Mouse (Mus musculus) embryonic facial prominence, embryonic 10.5 days (tissue): ENCODE data around the gene Rbfox1. TPM values are rescaled to one million over a fixed set of nuclear protein-coding genes. Genes with fewer than 3 reads are reported as not detected.
A peak's percentile ranks its signal among the peaks of the same experiment; 100 is the strongest.

Experiments
- DNase-seq: peaks from one replicate; pipeline ENCODE4 v3.0.0-alpha.2; 2017; ENCODE audit warnings: low spot score
- H3K27ac ChIP-seq: fragments of 300-500 bp; sonication (generic); replicated peaks from 2 replicates; pipeline ENCODE4 v1.5.1; 2016; ENCODE audit warnings: mild to moderate bottlenecking
- H3K27me3 ChIP-seq: fragments of 300-500 bp; sonication (generic); replicated peaks from 2 replicates; pipeline ENCODE4 v1.6.1; 2016; ENCODE audit warnings: low read depth, mild to moderate bottlenecking; ENCODE audit not compliant: poor library complexity, severe bottlenecking
- H3K36me3 ChIP-seq: fragments of 300-500 bp; sonication (generic); replicated peaks from 2 replicates; pipeline ENCODE4 v1.6.1; 2016; ENCODE audit warnings: mild to moderate bottlenecking, moderate library complexity
- H3K4me1 ChIP-seq: fragments of 300-500 bp; sonication (generic); 2 replicates; pipeline ENCODE4 v1.6.1; 2016
- H3K4me3 ChIP-seq: fragments of 300-500 bp; sonication (generic); 2 replicates; pipeline ENCODE4 v1.5.1; 2016; ENCODE audit warnings: mild to moderate bottlenecking, moderate library complexity
- H3K9me3 ChIP-seq: fragments of 300-500 bp; sonication (generic); 2 replicates; pipeline ENCODE4 v1.6.1; 2016; ENCODE audit warnings: mild to moderate bottlenecking
- WGBS: fragments of 180-500 bp; shearing (Covaris S2); methylation state at CpG from one replicate; pipeline ENCODE4 v1.1.7; 2016; 5-methylcytosine and 5-hydroxymethylcytosine counted together
- polyA plus RNA-seq: library from polyadenylated mRNA; unstranded; fragments of >200 nt; fragmentation: Nextera tagmentation; extraction: Ambion mirVana; gene quantifications from 2 replicates; pipeline ENCODE4 v1.2.1, GENCODE M21; 2016

Rbfox1 gene
- polyA plus RNA-seq, 1 experiment from 2014 or later, result 2.3 TPM

- H3K36me3 ChIP-seq, result no peaks in the 10 kb centered on the region
- no peak for DNase-seq
- no peaks in the 10 kb centered on the region for H3K27me3 ChIP-seq
- 94% methylated on average over 2 of the region's 2 CpGs for WGBS
- H3K9me3 ChIP-seq, result no peaks in the 10 kb centered on the region
- no peak overlapping the region for H3K27ac ChIP-seq
- no peaks in the 10 kb centered on the region for H3K4me1 ChIP-seq
- no peak overlapping the region for H3K4me3 ChIP-seq
Observed at GRCm38 (mm10) chr16:6861656-6862055, 976.5 kb downstream of the Rbfox1 start.

GRCm38 (mm10) chr16:6882683-6883430 lies 997.7 kb downstream of the Rbfox1 start:
- Histone ChIP-seq H3K27me3 (no peaks in the 10 kb centered on the region), H3K4me3 (no peak overlapping the region), H3K9me3 (no peaks in the 10 kb centered on the region), H3K36me3 (no peaks in the 10 kb centered on the region), H3K4me1 (peaks cover 21% of the 10 kb centered on the region), H3K27ac (no peak overlapping the region; the same call in 1 of the 2 replicates)
- WGBS, result 43% methylated on average over 12 of the region's 12 CpGs
- DNase-seq, result peak; percentile 16

- Histone ChIP-seq H3K9me3 (no peaks in the 10 kb centered on the region), H3K27me3 (no peaks in the 10 kb centered on the region), H3K4me1 (peaks cover 21% of the 10 kb centered on the region), H3K27ac (no peak overlapping the region), H3K36me3 (no peaks in the 10 kb centered on the region), H3K4me3 (no peak overlapping the region)
- no peak for DNase-seq
- WGBS, result 68% methylated on average over 1 of the region's 1 CpGs
Observed at GRCm38 (mm10) chr16:6883798-6884197, 998.6 kb downstream of the Rbfox1 start.

- WGBS, result 69% methylated on average over 3 of the region's 3 CpGs
- no peaks in the 10 kb centered on the region for H3K27me3 ChIP-seq
- H3K36me3 ChIP-seq, result no peaks in the 10 kb centered on the region
- H3K4me1 ChIP-seq, result peaks cover 25% of the 10 kb centered on the region
- DNase-seq, result no peak
- no peak overlapping the region for H3K4me3 ChIP-seq
- H3K9me3 ChIP-seq, result no peaks in the 10 kb centered on the region
- H3K27ac ChIP-seq, result no peak overlapping the region
Observed at GRCm38 (mm10) chr16:6885617-6886016, 1000.5 kb downstream of the Rbfox1 start.

GRCm38 (mm10) chr16:6889221-6889620 lies 1004.1 kb downstream of the Rbfox1 start:
- Histone ChIP-seq H3K27me3 (no peaks in the 10 kb centered on the region), H3K36me3 (no peaks in the 10 kb centered on the region), H3K9me3 (no peaks in the 10 kb centered on the region), H3K27ac (no peak overlapping the region), H3K4me1 (peaks cover 15% of the 10 kb centered on the region), H3K4me3 (no peak overlapping the region)
- 58% methylated on average over 4 of the region's 4 CpGs for WGBS
- DNase-seq, result no peak

GRCm38 (mm10) chr16:6897734-6898133 lies 1012.6 kb downstream of the Rbfox1 start:
- DNase-seq, result peak; percentile 19
- 36% methylated on average over 6 of the region's 6 CpGs for WGBS

GRCm38 (mm10) chr16:6900006-6900405 lies 1014.9 kb downstream of the Rbfox1 start:
- DNase-seq, result no peak
- peaks cover 21% of the 10 kb centered on the region for H3K4me1 ChIP-seq
- H3K4me3 ChIP-seq, result no peak overlapping the region
- H3K27ac ChIP-seq, result no peak overlapping the region
- no peaks in the 10 kb centered on the region for H3K36me3 ChIP-seq
- no peaks in the 10 kb centered on the region for H3K27me3 ChIP-seq
- WGBS, result 75% methylated on average over 2 of the region's 2 CpGs
- H3K9me3 ChIP-seq, result no peaks in the 10 kb centered on the region

More at GRCm38 (mm10) chr16:6897734-6898133, 1012.6 kb downstream of the Rbfox1 start:
- no peaks in the 10 kb centered on the region for H3K9me3 ChIP-seq
- no peaks in the 10 kb centered on the region for H3K36me3 ChIP-seq
- no peak overlapping the region for H3K4me3 ChIP-seq
- no peak overlapping the region for H3K27ac ChIP-seq
- no peaks in the 10 kb centered on the region for H3K27me3 ChIP-seq
- peaks cover 21% of the 10 kb centered on the region for H3K4me1 ChIP-seq

- Histone ChIP-seq H3K36me3 (no peaks in the 10 kb centered on the region), H3K4me1 (no peaks in the 10 kb centered on the region), H3K4me3 (no peak overlapping the region), H3K27ac (no peak overlapping the region), H3K27me3 (no peaks in the 10 kb centered on the region), H3K9me3 (no peaks in the 10 kb centered on the region)
- 80% methylated on average over 4 of the region's 4 CpGs for WGBS
- DNase-seq, result no peak
Observed at GRCm38 (mm10) chr16:6904984-6905383, 1019.8 kb downstream of the Rbfox1 start.

- no peaks in the 10 kb centered on the region for H3K36me3 ChIP-seq
- H3K4me1 ChIP-seq, result no peaks in the 10 kb centered on the region
- H3K27ac ChIP-seq, result no peak overlapping the region
- 85% methylated on average over 2 of the region's 2 CpGs for WGBS
- no peaks in the 10 kb centered on the region for H3K27me3 ChIP-seq
- no peaks in the 10 kb centered on the region for H3K9me3 ChIP-seq
- no peak for DNase-seq
- no peak overlapping the region for H3K4me3 ChIP-seq
Observed at GRCm38 (mm10) chr16:6906001-6906400, 1020.8 kb downstream of the Rbfox1 start.

- Histone ChIP-seq H3K27ac (no peak overlapping the region), H3K27me3 (no peaks in the 10 kb centered on the region), H3K36me3 (no peaks in the 10 kb centered on the region), H3K4me1 (no peaks in the 10 kb centered on the region), H3K4me3 (no peak overlapping the region), H3K9me3 (no peaks in the 10 kb centered on the region)
- no peak for DNase-seq
- WGBS, result 79% methylated on average over 6 of the region's 6 CpGs
Observed at GRCm38 (mm10) chr16:6907550-6907949, 1022.4 kb downstream of the Rbfox1 start.

GRCm38 (mm10) chr16:6914531-6914930 lies 1029.4 kb downstream of the Rbfox1 start:
- Histone ChIP-seq H3K36me3 (no peaks in the 10 kb centered on the region), H3K27ac (no peak overlapping the region), H3K9me3 (no peaks in the 10 kb centered on the region), H3K4me1 (peaks cover 14% of the 10 kb centered on the region), H3K4me3 (no peak overlapping the region), H3K27me3 (no peaks in the 10 kb centered on the region)
- WGBS, result 81% methylated on average over 4 of the region's 4 CpGs
- DNase-seq, result no peak

- no peaks in the 10 kb centered on the region for H3K36me3 ChIP-seq
- H3K9me3 ChIP-seq, result no peaks in the 10 kb centered on the region
- peak; percentile 12 for DNase-seq
- H3K4me3 ChIP-seq, result no peak overlapping the region
- H3K27ac ChIP-seq, result no peak overlapping the region
- H3K4me1 ChIP-seq, result peaks cover 18% of the 10 kb centered on the region
- H3K27me3 ChIP-seq, result no peaks in the 10 kb centered on the region
- WGBS, result 35% methylated on average over 3 of the region's 3 CpGs
Observed at GRCm38 (mm10) chr16:6918641-6919040, 1033.5 kb downstream of the Rbfox1 start.

- no peaks in the 10 kb centered on the region for H3K27me3 ChIP-seq
- WGBS, result 34% methylated on average over 5 of the region's 5 CpGs
- H3K36me3 ChIP-seq, result no peaks in the 10 kb centered on the region
- no peak overlapping the region for H3K4me3 ChIP-seq
- H3K4me1 ChIP-seq, result peaks cover 18% of the 10 kb centered on the region
- H3K27ac ChIP-seq, result no peak overlapping the region
- H3K9me3 ChIP-seq, result no peaks in the 10 kb centered on the region
- peak; percentile 9 for DNase-seq
Observed at GRCm38 (mm10) chr16:6919681-6920080, 1034.5 kb downstream of the Rbfox1 start.
